Mouse (Mus musculus) MEL (cell line): Measurements from ENCODE around the gene Arid3b. TPM values are rescaled to one million over a fixed set of nuclear protein-coding genes. Genes with fewer than 3 reads are reported as not detected.
A peak's percentile ranks its signal among the peaks of the same experiment; 100 is the strongest.

ENCODE experiments used
- DNase-seq: peaks from one replicate; pipeline ENCODE4 v3.0.0; 2011; ENCODE audit warnings: low read depth, low spot score
- H3K27ac ChIP-seq: 2 replicates; pipeline ENCODE4 v1.5.1; 2012; ENCODE audit warnings: low read depth, mild to moderate bottlenecking, control low read depth, low read length, moderate library complexity; ENCODE audit not compliant: control insufficient read depth
- H3K27me3 ChIP-seq, 2 experiments: fragments of 150-350 bp in 1 of 2; sonication (generic) in 1 of 2; 2 replicates each; pipeline ENCODE4 v1.6.1; 2012; ENCODE audit warnings: low read length in 2 of 2, mild to moderate bottlenecking in 2 of 2, improper control_type of control experiment in 1 of 2, moderate library complexity in 1 of 2; ENCODE audit not compliant: insufficient read depth in 2 of 2, control insufficient read depth in 1 of 2
- H3K36me3 ChIP-seq, 2 experiments: 2 replicates each; pipeline ENCODE4 v1.6.1; 2012 to 2014; ENCODE audit warnings: low read length in 2 of 2, improper control_type of control experiment in 1 of 2, inconsistent platforms in 1 of 2, mild to moderate bottlenecking in 1 of 2; ENCODE audit not compliant: insufficient read depth in 2 of 2, control insufficient read depth in 1 of 2
- H3K4me1 ChIP-seq, 2 experiments: fragments of 150-350 bp in 1 of 2; sonication (generic) in 1 of 2; 2 replicates each; pipeline ENCODE4 v1.6.1; 2012; ENCODE audit warnings: low read length in 2 of 2, improper control_type of control experiment in 1 of 2, mild to moderate bottlenecking in 1 of 2; ENCODE audit not compliant: insufficient read depth in 2 of 2, control insufficient read depth in 1 of 2
- H3K4me3 ChIP-seq, 2 experiments: fragments of 150-350 bp in 1 of 2; sonication (generic) in 1 of 2; 2 replicates each; pipeline ENCODE4 v1.5.1; 2012; ENCODE audit warnings: low read depth in 2 of 2, low read length in 2 of 2, mild to moderate bottlenecking in 2 of 2, moderate library complexity in 2 of 2, control low read depth in 1 of 2, improper control_type of control experiment in 1 of 2; ENCODE audit not compliant: control insufficient read depth in 1 of 2, insufficient read depth in 1 of 2
- H3K79me2 ChIP-seq: 2 replicates; pipeline ENCODE4 v1.6.1; 2012; ENCODE audit warnings: mild to moderate bottlenecking, low read length, moderate library complexity; ENCODE audit not compliant: control insufficient read depth, poor library complexity, insufficient read depth
- H3K9ac ChIP-seq: 2 replicates; pipeline ENCODE4 v1.6.1; 2012; ENCODE audit warnings: low read depth, mild to moderate bottlenecking, control low read depth, low read length, moderate library complexity; ENCODE audit not compliant: control insufficient read depth, poor library complexity, severe bottlenecking
- H3K9me3 ChIP-seq: fragments of 150-350 bp; sonication (generic); replicated peaks from 2 replicates; pipeline ENCODE4 v1.6.1; 2012; ENCODE audit warnings: mild to moderate bottlenecking, low read length, improper control_type of control experiment, moderate library complexity; ENCODE audit not compliant: insufficient read depth
- BHLHE40 ChIP-seq: IDR thresholded peaks from 2 replicates; pipeline ENCODE4 v1.6.1; 2012; ENCODE audit warnings: low read depth, mild to moderate bottlenecking, inconsistent platforms, low read length, improper control_type of control experiment, borderline replicate concordance
- CHD2 ChIP-seq: IDR thresholded peaks from 2 replicates; pipeline ENCODE4 v1.6.1; 2011; ENCODE audit warnings: low read length, improper control_type of control experiment
- CTCF ChIP-seq, 3 experiments: IDR thresholded peaks in 2 of 3; conservative IDR thresholded peaks in 1 of 3; 2 replicates each; pipeline ENCODE4 v1.5.1; 2011 to 2012; ENCODE audit warnings: low read length in 3 of 3, low read depth in 2 of 3, mild to moderate bottlenecking in 2 of 3, improper control_type of control experiment in 1 of 3, inconsistent platforms in 1 of 3, mixed read lengths in 1 of 3, moderate library complexity in 1 of 3; ENCODE audit not compliant: control insufficient read depth in 1 of 3, insufficient read depth in 1 of 3, poor library complexity in 1 of 3, severe bottlenecking in 1 of 3
- ELF1 ChIP-seq: IDR thresholded peaks from 2 replicates; pipeline ENCODE4 v1.6.1; 2014; ENCODE audit warnings: low read depth, mild to moderate bottlenecking, inconsistent platforms, low read length, improper control_type of control experiment, moderate library complexity
- EP300 ChIP-seq, 2 experiments: IDR thresholded peaks; 2 replicates each; pipeline ENCODE4 v1.6.1; 2011; ENCODE audit warnings: improper control_type of control experiment in 2 of 2, low read length in 2 of 2, low read depth in 1 of 2, mild to moderate bottlenecking in 1 of 2
- ETS1 ChIP-seq: IDR thresholded peaks from 2 replicates; pipeline ENCODE4 v1.6.1; 2012; ENCODE audit warnings: low read depth, mild to moderate bottlenecking, inconsistent platforms, low read length, improper control_type of control experiment, moderate library complexity
- GABPA ChIP-seq: IDR thresholded peaks from 2 replicates; pipeline ENCODE4 v1.6.1; 2012; ENCODE audit warnings: low read depth, mild to moderate bottlenecking, inconsistent platforms, low read length, improper control_type of control experiment, moderate library complexity
- GATA1 ChIP-seq: IDR thresholded peaks from 2 replicates; pipeline ENCODE4 v1.6.1; 2011; ENCODE audit warnings: low read depth, low read length, improper control_type of control experiment
- HCFC1 ChIP-seq: IDR thresholded peaks from 2 replicates; pipeline ENCODE4 v1.6.1; 2012; ENCODE audit warnings: low read depth, mild to moderate bottlenecking, inconsistent platforms, low read length, improper control_type of control experiment, moderate library complexity
- KAT2A ChIP-seq: conservative IDR thresholded peaks from 2 replicates; pipeline ENCODE4 v1.6.1; 2012; ENCODE audit warnings: low read depth, low read length, improper control_type of control experiment, inconsistent platforms
- MAZ ChIP-seq: IDR thresholded peaks from 2 replicates; pipeline ENCODE4 v1.6.1; 2012; ENCODE audit warnings: low read depth, mild to moderate bottlenecking, inconsistent platforms, low read length, improper control_type of control experiment
- MXI1 ChIP-seq: IDR thresholded peaks from 2 replicates; pipeline ENCODE4 v1.6.1; 2011; ENCODE audit warnings: mild to moderate bottlenecking, low read depth, low read length, improper control_type of control experiment
- NELFE ChIP-seq: IDR thresholded peaks from 2 replicates; pipeline ENCODE4 v1.6.1; 2011; ENCODE audit warnings: low read depth, low read length, improper control_type of control experiment
- NRF1 ChIP-seq: IDR thresholded peaks from 2 replicates; pipeline ENCODE4 v1.6.1; 2014; ENCODE audit warnings: low read depth, mild to moderate bottlenecking, inconsistent platforms, low read length, improper control_type of control experiment, moderate library complexity; ENCODE audit not compliant: poor library complexity, insufficient read depth, severe bottlenecking
- POLR2A ChIP-seq, 2 experiments: IDR thresholded peaks; 2 replicates each; pipeline ENCODE4 v1.6.1; 2011 to 2012; ENCODE audit warnings: low read length in 2 of 2, mild to moderate bottlenecking in 2 of 2, control low read depth in 1 of 2, improper control_type of control experiment in 1 of 2, low read depth in 1 of 2, moderate library complexity in 1 of 2; ENCODE audit not compliant: control insufficient read depth in 1 of 2, insufficient read depth in 1 of 2, poor library complexity in 1 of 2
- POLR2AphosphoS2 ChIP-seq: IDR thresholded peaks from 2 replicates; pipeline ENCODE4 v1.6.1; 2011; ENCODE audit warnings: low read length, improper control_type of control experiment
- POLR2AphosphoS5 ChIP-seq: IDR thresholded peaks from 2 replicates; pipeline ENCODE4 v1.6.1; 2012; ENCODE audit warnings: low read depth, borderline replicate concordance, mild to moderate bottlenecking, inconsistent platforms, low read length, moderate library complexity, mixed read lengths
- RCOR1 ChIP-seq: IDR thresholded peaks from 2 replicates; pipeline ENCODE4 v1.6.1; 2012; ENCODE audit warnings: low read depth, mild to moderate bottlenecking, inconsistent platforms, low read length, improper control_type of control experiment
- SIN3A ChIP-seq: IDR thresholded peaks from 2 replicates; pipeline ENCODE4 v1.6.1; 2012; ENCODE audit warnings: low read length, improper control_type of control experiment, inconsistent platforms
- TBP ChIP-seq: IDR thresholded peaks from 2 replicates; pipeline ENCODE4 v1.8.0; 2011; ENCODE audit warnings: low read depth, low read length, improper control_type of control experiment
- TCF12 ChIP-seq: IDR thresholded peaks from 2 replicates; pipeline ENCODE4 v1.6.1; 2014; ENCODE audit warnings: low read depth, mild to moderate bottlenecking, inconsistent platforms, low read length, improper control_type of control experiment, moderate library complexity
- UBTF ChIP-seq: IDR thresholded peaks from 2 replicates; pipeline ENCODE4 v1.6.1; 2012; ENCODE audit warnings: low read depth, mild to moderate bottlenecking, inconsistent platforms, low read length, improper control_type of control experiment, moderate library complexity, borderline replicate concordance; ENCODE audit not compliant: insufficient read depth
- USF1 ChIP-seq: IDR thresholded peaks from 2 replicates; pipeline ENCODE4 v1.6.1; 2014; ENCODE audit warnings: low read depth, mild to moderate bottlenecking, inconsistent platforms, low read length, improper control_type of control experiment, moderate library complexity
- ZMIZ1 ChIP-seq: IDR thresholded peaks from 2 replicates; pipeline ENCODE4 v1.6.1; 2012; ENCODE audit warnings: low read depth, mild to moderate bottlenecking, inconsistent platforms, low read length, improper control_type of control experiment, moderate library complexity
- polyA plus RNA-seq, 2 experiments: library from polyadenylated mRNA; stranded (reverse) in 1 of 2; unstranded in 1 of 2; fragments of >175 nt in 1 of 2; fragments of >200 nt in 1 of 2; gene quantifications; 2 replicates each; pipeline versions ENCODE4 v1.2.1 to v1.2.4; 2012; ENCODE audit warnings: low replicate concordance in 2 of 2, low read depth in 1 of 2; ENCODE audit not compliant: insufficient read length in 2 of 2, insufficient read depth in 1 of 2, missing spikeins in 1 of 2
- total RNA-seq: library from RNA; depleted of rRNA; stranded (reverse); fragments of 300-350 nt; gene quantifications from 2 replicates; pipeline ENCODE4 v1.2.3, GENCODE M21; 2012

The Arid3b gene
- total and polyA plus RNA-seq, 3 experiments, result 2.3 to 7.4 TPM; not detected in 1

DNA sequence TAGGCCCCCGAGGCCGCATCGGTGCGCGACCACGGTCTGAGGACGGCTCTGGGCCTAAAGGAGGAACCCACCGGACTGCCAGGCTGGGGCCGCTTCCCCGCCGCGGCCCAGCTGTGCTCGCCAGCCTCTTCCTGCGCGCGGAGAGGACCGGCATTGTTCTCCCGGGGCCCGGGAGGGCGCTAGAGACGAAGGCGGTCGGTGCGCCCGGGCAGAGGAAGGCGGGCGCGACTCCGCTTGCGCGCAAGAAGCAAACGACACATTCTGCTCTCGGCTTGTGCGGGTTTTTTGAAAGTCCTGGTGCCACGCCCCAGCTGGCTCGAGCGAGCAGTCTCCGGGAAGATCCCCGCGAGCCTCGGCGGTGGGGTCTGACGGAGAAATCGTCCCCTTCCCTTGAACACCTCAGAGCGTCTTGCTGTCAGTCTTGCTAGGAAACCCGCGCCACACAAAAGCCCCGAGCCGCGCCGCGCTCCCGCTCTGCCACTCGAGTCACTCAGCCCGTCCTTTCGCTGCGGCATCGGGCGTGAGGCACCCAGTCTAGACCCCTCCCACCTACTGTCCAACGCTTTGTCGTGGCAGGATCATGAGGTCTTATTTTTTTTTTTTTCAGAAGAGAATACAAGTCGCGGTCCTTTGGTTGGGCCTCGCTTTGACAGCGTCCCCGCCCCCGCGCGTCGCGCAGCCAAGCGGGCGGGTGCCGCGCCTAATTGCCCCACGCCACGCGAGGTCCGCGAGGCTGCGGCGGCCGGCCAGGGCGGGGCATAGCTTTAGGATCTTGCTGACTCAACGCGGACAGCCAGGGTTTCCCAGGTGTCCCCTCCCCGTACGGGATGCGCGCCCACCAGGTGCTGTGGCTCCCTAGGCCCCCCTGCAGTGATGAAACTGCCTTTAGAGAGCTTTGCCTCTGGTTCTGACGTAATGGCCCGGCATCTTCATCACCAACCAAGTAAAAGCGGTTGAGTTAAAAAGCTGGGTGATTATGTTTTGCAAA, 70.9 kb downstream of the Arid3b start, which contains the start of gene Clk3 (continued):
- TF ChIP-seq TCF12, result peak; percentile 10; the same call in 1 of the 2 replicates
- TF ChIP-seq RCOR1, result no peak
- TF ChIP-seq EP300 (IDR thresholded peaks at IDR 0.05; ENCODE audit: low read depth in 1 of 2, low read length in 2 of 2), result no peak
- TF ChIP-seq HCFC1, result no peak
- TF ChIP-seq, all 39 proteins: peak for 8

GRCm38 (mm10) chr9:57764974-57765363, 71.6 kb downstream of the Arid3b start:
- H3K4me3 ChIP-seq, result peak overlapping the region; percentile 96 to 97
- peak; percentile 67; the same call in 1 of the 2 replicates for TF ChIP-seq POLR2AphosphoS2
- TF ChIP-seq GATA1, result no peak
- TF ChIP-seq ELF1, result peak; percentile 97
- peak; percentile 47 to 87; a peak in 3 of 4 replicates for TF ChIP-seq POLR2A (IDR thresholded peaks at IDR 0.05; ENCODE audit: control insufficient read depth in 1 of 2, insufficient read depth in 1 of 2, low read depth in 1 of 2, low read length in 2 of 2, poor library complexity in 1 of 2)
- TF ChIP-seq UBTF, result no peak
- 0 out of 6 replicates have a peak, but pooled peaks of 1 of the 3 experiments have one; percentile 0 for TF ChIP-seq CTCF (IDR thresholded peaks at IDR 0.05 in 2 of 3, conservative IDR thresholded peaks at IDR 0.05 in 1 of 3; ENCODE audit: control insufficient read depth in 1 of 3, insufficient read depth in 1 of 3, low read depth in 2 of 3, low read length in 3 of 3, poor library complexity in 1 of 3, severe bottlenecking in 1 of 3)
- peak; percentile 87 for TF ChIP-seq HCFC1
- peak; percentile 63 for TF ChIP-seq KAT2A
- peak; percentile 45; the same call in 1 of the 2 replicates for TF ChIP-seq ETS1
- TF ChIP-seq ZMIZ1, result peak; percentile 39; the same call in 1 of the 2 replicates
- TF ChIP-seq CHD2, result no peak
- peak; percentile 56; the same call in 1 of the 2 replicates for TF ChIP-seq MAZ
- peak; percentile 86 for TF ChIP-seq NELFE
- no peak for TF ChIP-seq POLR2AphosphoS5
- TF ChIP-seq USF1, result peak; percentile 58; the same call in 1 of the 2 replicates
- peak; percentile 84 for TF ChIP-seq BHLHE40
- TF ChIP-seq GABPA, result no peak
- peak; percentile 53; the same call in 1 of the 2 replicates for TF ChIP-seq MXI1
- TF ChIP-seq TBP, result peak; percentile 36; the same call in 1 of the 2 replicates
- peak; percentile 68 for TF ChIP-seq TCF12
- peak; percentile 73; the same call in 1 of the 2 replicates for TF ChIP-seq SIN3A
- TF ChIP-seq NRF1, result peak; percentile 40; the same call in 1 of the 2 replicates
- peaks cover 0 to 1% of the 10 kb centered on the region in 2 experiments; a peak in 1 of 4 replicates for H3K27me3 ChIP-seq
- H3K9ac ChIP-seq, result peak overlapping the region; percentile 96
- H3K27ac ChIP-seq, result peak overlapping the region; percentile 64
- peak; percentile 93 for DNase-seq
- peaks cover 6 to 36% of the 10 kb centered on the region in 2 experiments for H3K4me1 ChIP-seq
- no peaks in the 10 kb centered on the region for H3K9me3 ChIP-seq
- H3K79me2 ChIP-seq, result peaks cover 44% of the 10 kb centered on the region
- peaks cover 5 to 24% of the 10 kb centered on the region in 2 experiments; a peak in 3 of 4 replicates for H3K36me3 ChIP-seq
